Mouse (Mus musculus) ES-CJ7 (cell line): ENCODE data around the gene Raph1.

ENCODE experiments used
- DNase-seq: peaks from one replicate; pipeline ENCODE4 v3.0.0; 2011; ENCODE audit warnings: low read depth, low spot score

Gene Raph1

GRCm38 (mm10) chr1:60432497-60432896 is 134.4 kb downstream of the Raph1 start:
- peak; percentile 96 for DNase-seq
